Mouse (Mus musculus) frontal cortex, postnatal 14 days (tissue): ENCODE data around the gene Vmn1r211.
"Not testable (repeated sequence)": the region's sequence is repeated elsewhere in the genome, so short reads cannot be mapped to it uniquely, and the experiment has no call there.

ENCODE experiments used
- DNase-seq, 2 experiments: peaks; one replicate each; pipeline ENCODE4 v3.0.0; 2022; ENCODE audit warnings: low spot score in 2 of 2

Vmn1r211 gene

GRCm38 (mm10) chr13:22857461-22857860 is at the start of gene Vmn1r211:
TSS of gene Vmn1r211 (minus strand) at chr13:22857561.
- DNase-seq = no peak

- DNase-seq = no peak
These were observed 26.7 kb upstream of the Vmn1r211 start, which contains the start of gene Vmn1r212 for GRCm38 (mm10) chr13:22884105-22884504. TSS of gene Vmn1r212 (minus strand) at chr13:22884205.

- no peak for DNase-seq
These were observed 21.9 kb upstream of the Vmn1r211 start for GRCm38 (mm10) chr13:22879257-22879656.

DNA sequence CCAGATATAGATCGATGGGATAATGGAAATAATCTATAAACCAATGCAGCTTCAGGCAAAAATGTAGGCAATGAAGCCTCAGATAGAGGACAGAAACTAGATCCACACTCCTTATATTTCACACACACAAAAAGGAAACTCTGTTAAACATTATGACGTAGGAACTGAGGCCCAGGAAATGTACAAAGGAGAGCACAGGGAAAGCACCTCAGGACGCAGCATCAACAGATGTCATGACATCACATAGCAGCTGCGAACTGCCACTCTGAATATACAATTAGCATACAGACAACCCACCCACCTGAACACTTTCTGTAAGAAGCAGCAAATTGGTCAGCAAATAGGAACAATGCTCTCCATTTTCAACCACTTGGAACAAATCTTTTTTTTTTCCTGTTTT is 2.6 kb downstream of the Vmn1r211 start:
- no peak for DNase-seq

GRCm38 (mm10) chr13:22846798-22847197 is 10.6 kb downstream of the Vmn1r211 start:
- no peak for DNase-seq

DNA sequence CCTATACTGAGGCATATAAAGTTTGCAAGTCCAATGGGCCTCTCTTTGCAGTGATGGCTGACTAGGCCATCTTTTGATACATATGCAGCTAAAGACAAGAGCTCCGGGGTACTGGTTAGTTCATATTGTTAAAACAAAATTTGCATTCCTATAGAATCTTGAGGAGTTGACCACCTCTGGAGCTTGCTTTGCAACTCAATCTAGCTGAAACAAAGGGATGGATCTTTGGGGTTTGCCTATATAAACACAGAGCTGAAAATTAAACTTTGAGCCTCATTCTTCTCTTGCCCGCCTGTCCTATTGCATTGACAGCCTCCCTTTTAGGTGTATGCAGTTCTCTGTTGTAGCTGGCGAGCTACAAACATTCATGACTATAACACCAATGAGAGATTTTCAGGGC is 13.1 kb downstream of the Vmn1r211 start:
- DNase-seq = not testable (repeated sequence)

GRCm38 (mm10) chr13:22831248-22831647 is 26.1 kb downstream of the Vmn1r211 start, which contains the start of gene Vmn1r210:
TSS of gene Vmn1r210 (minus strand) at chr13:22831348.
- DNase-seq = no peak

DNA sequence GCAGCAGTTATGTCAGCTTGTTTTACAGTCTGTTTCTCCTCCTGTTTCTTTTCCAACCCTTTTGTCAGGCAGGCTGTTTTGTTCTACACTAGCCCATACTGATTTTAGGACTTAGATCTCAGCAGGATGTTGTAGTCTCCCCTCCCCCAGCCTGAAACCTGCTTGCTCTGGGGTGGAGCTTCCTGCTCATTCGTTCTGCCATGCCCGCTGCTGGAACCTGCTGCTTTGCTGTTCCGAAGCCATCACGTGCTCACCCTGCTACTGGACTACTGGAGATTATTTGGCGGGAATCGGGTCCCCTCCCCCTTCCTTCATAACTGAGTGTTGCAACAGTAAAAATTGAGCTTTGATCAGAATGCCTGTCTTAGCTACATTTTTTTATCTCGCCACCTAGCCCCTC is 28.0 kb downstream of the Vmn1r211 start:
- DNase-seq = not testable (repeated sequence)

GRCm38 (mm10) chr13:22821601-22822000 is 35.8 kb downstream of the Vmn1r211 start:
- not testable (repeated sequence) for DNase-seq

GRCm38 (mm10) chr13:22809582-22809981 is 47.8 kb downstream of the Vmn1r211 start, which contains the start of gene Vmn1r209:
TSS of gene Vmn1r209 (minus strand) at chr13:22809682.
- not testable (repeated sequence) for DNase-seq
